Mouse (Mus musculus): ENCODE measurements around the gene Cplx1. TPM values are rescaled to one million over a fixed set of nuclear protein-coding genes. Genes with fewer than 3 reads are reported as not detected.

Cplx1 gene
- not detected for polyA plus RNA-seq (2017; shearing (Covaris generic))

GRCm38 (mm10) chr5:108549489-108550206, at the start of gene Cplx1:
TSS of gene Cplx1 (minus strand) at chr5:108550024.

Other genes starting within 250 kb of the Cplx1 start
- 4.1 TPM for gene Pigg, start 237.4 kb downstream of the Cplx1 start, polyA plus RNA-seq (2017; shearing (Covaris generic))
- gene Gm42517, start 182.1 kb downstream of the Cplx1 start, polyA plus RNA-seq (2017; shearing (Covaris generic)) = not detected
- gene Pde6b, start 161.6 kb downstream of the Cplx1 start, polyA plus RNA-seq (2017; shearing (Covaris generic)) = 1.4 TPM
- gene Atp5k, start 115.6 kb downstream of the Cplx1 start, polyA plus RNA-seq (2017; shearing (Covaris generic)) = 173 TPM
- not detected for gene Mfsd7a, start 101.1 kb downstream of the Cplx1 start, polyA plus RNA-seq (2017; shearing (Covaris generic))
- 13.6 TPM for gene Pcgf3, start 88.8 kb downstream of the Cplx1 start, polyA plus RNA-seq (2017; shearing (Covaris generic))
- 162 TPM for gene Gak, start 79.7 kb upstream of the Cplx1 start, polyA plus RNA-seq (2017; shearing (Covaris generic))
- gene Tmem175, start 79.7 kb upstream of the Cplx1 start, polyA plus RNA-seq (2017; shearing (Covaris generic)) = 42.9 TPM
- 47.9 TPM for gene Idua, start 110.3 kb upstream of the Cplx1 start, polyA plus RNA-seq (2017; shearing (Covaris generic))
- gene Dgkq, start 119.6 kb upstream of the Cplx1 start, polyA plus RNA-seq (2017; shearing (Covaris generic)) = 20.9 TPM
- 0.13 TPM for gene Slc26a1, start 125.5 kb upstream of the Cplx1 start, polyA plus RNA-seq (2017; shearing (Covaris generic))
- gene Fgfrl1, start 142.4 kb upstream of the Cplx1 start, polyA plus RNA-seq (2017; shearing (Covaris generic)) = 1.8 TPM
- not detected for gene Rnf212, start 225.0 kb upstream of the Cplx1 start, polyA plus RNA-seq (2017; shearing (Covaris generic))
- gene Tmed11, start 245.3 kb upstream of the Cplx1 start, polyA plus RNA-seq (2017; shearing (Covaris generic)) = not detected